Mouse (Mus musculus) layer of hippocampus, postnatal 10 days (tissue): Measurements from ENCODE around the gene Ntm. TPM values are rescaled to one million over a fixed set of nuclear protein-coding genes. Genes with fewer than 3 reads are reported as not detected.

Experiments used
- DNase-seq, 2 experiments: peaks; one replicate each; pipeline ENCODE4 v3.0.0; 2021; ENCODE audit warnings: low spot score in 2 of 2
- total RNA-seq, 2 experiments: library from RNA; stranded (reverse); gene quantifications; 2 replicates each; pipeline ENCODE4 v1.2.3; 2021

The Ntm gene
- total RNA-seq, 2 experiments from 2014 or later: 155 to 170 TPM

GRCm38 (mm10) chr9:29761511-29761910 lies 201.4 kb downstream of the Ntm start:
- DNase-seq: no peak

GRCm38 (mm10) chr9:29759940-29760339 lies 203.0 kb downstream of the Ntm start:
- DNase-seq: no peak

- DNase-seq: no peak
These were observed 203.9 kb downstream of the Ntm start for GRCm38 (mm10) chr9:29759060-29759459.

GRCm38 (mm10) chr9:29754374-29754773 lies 208.6 kb downstream of the Ntm start:
- no peak for DNase-seq

GRCm38 (mm10) chr9:29751396-29751795 lies 211.5 kb downstream of the Ntm start:
- no peak for DNase-seq

- DNase-seq: peak; percentile 59 to 68
These were observed 212.4 kb downstream of the Ntm start for GRCm38 (mm10) chr9:29750371-29751014.

GRCm38 (mm10) chr9:29748070-29748469 lies 214.9 kb downstream of the Ntm start:
- DNase-seq: no peak

GRCm38 (mm10) chr9:29738835-29739526 lies 224.0 kb downstream of the Ntm start:
- no peak for DNase-seq

GRCm38 (mm10) chr9:29736031-29736430 lies 226.9 kb downstream of the Ntm start:
- no peak for DNase-seq

- no peak for DNase-seq
These were observed 230.0 kb downstream of the Ntm start for GRCm38 (mm10) chr9:29732895-29733294.

- no peak for DNase-seq
These were observed 231.3 kb downstream of the Ntm start for GRCm38 (mm10) chr9:29731672-29732071.

- no peak for DNase-seq
These were observed 235.2 kb downstream of the Ntm start for GRCm38 (mm10) chr9:29727540-29728432.

GRCm38 (mm10) chr9:29721461-29721860 lies 241.5 kb downstream of the Ntm start:
- DNase-seq: no peak

- no peak for DNase-seq
These were observed 246.1 kb downstream of the Ntm start for GRCm38 (mm10) chr9:29716795-29717194.

- DNase-seq: no peak
These were observed 264.7 kb downstream of the Ntm start for GRCm38 (mm10) chr9:29698276-29698675.

- no peak for DNase-seq
These were observed 268.8 kb downstream of the Ntm start for GRCm38 (mm10) chr9:29694151-29694550.

GRCm38 (mm10) chr9:29691186-29691855 lies 271.6 kb downstream of the Ntm start:
- no peak for DNase-seq

- DNase-seq: no peak
These were observed 280.7 kb downstream of the Ntm start for GRCm38 (mm10) chr9:29682224-29682623.

- DNase-seq: no peak
These were observed 282.3 kb downstream of the Ntm start for GRCm38 (mm10) chr9:29680677-29681076.

GRCm38 (mm10) chr9:29673911-29674310 lies 289.0 kb downstream of the Ntm start:
- DNase-seq: no peak

- no peak for DNase-seq
These were observed 291.1 kb downstream of the Ntm start for GRCm38 (mm10) chr9:29671861-29672260.
